Comparison of ENCODE assay signal across 8 mouse cellular contexts in genomic region chr3:87884708-87885251, GRCm38 (mm10). TPM values are rescaled to one million over a fixed set of nuclear protein-coding genes. Genes with fewer than 3 reads are reported as not detected.
DNase-seq lines count a peak whose midpoint lies in the region; ATAC-seq lines count a peak whose summit lies in the region.

No protein-coding gene starts in this region.

- H3K9ac ChIP-seq in forebrain, embryonic 12.5 days: peak overlapping the region; percentile 95
- peak overlapping the region; percentile 90 for H3K9ac ChIP-seq in hindbrain, embryonic 14.5 days
- peak overlapping the region; percentile 97 for H3K9ac ChIP-seq in midbrain, embryonic 12.5 days (replicated peaks)

- peak overlapping the region; percentile 99 for H3K4me3 ChIP-seq in forebrain, embryonic 12.5 days (replicated peaks)
- peak overlapping the region; percentile 85 for H3K4me3 ChIP-seq in hindbrain, embryonic 14.5 days (replicated peaks; ENCODE audit: low read length)
- H3K4me3 ChIP-seq in midbrain, embryonic 12.5 days: peak overlapping the region; percentile 99

- WGBS in forebrain, embryonic 12.5 days: under 1% methylated on average over 25 of the region's 28 CpGs
- 0% methylated on average over 28 of the region's 28 CpGs for WGBS in hindbrain, embryonic 14.5 days
- WGBS in midbrain, embryonic 12.5 days: under 1% methylated on average over 28 of the region's 28 CpGs

- ATAC-seq in forebrain, embryonic 12.5 days (ENCODE audit: low FRiP score): peak; percentile 27
- ATAC-seq in hindbrain, embryonic 14.5 days (ENCODE audit: low FRiP score): no peak
- ATAC-seq in midbrain, embryonic 12.5 days (ENCODE audit: low FRiP score, low read depth): peak; percentile 20

- H3K36me3 ChIP-seq in forebrain, embryonic 12.5 days (replicated peaks): peaks cover 21% of the 10 kb centered on the region
- peaks cover 18% of the 10 kb centered on the region for H3K36me3 ChIP-seq in hindbrain, embryonic 14.5 days (replicated peaks; ENCODE audit: control insufficient read depth, insufficient read depth)
- H3K36me3 ChIP-seq in midbrain, embryonic 12.5 days: peaks cover 14% of the 10 kb centered on the region; the same call in 1 of the 2 replicates

- intact Hi-C loops in left cerebral cortex, postnatal 36 days (cut with DNase I): loop anchor here (1.0 kb wide), 3 partner anchors 22 to 46 kb away; partner anchors contain the start of genes Hdgf, Isg20l2, Mrpl24 and Rrnad1

- H3K4me2 ChIP-seq in forebrain, embryonic 12.5 days: peak overlapping the region; percentile 93
- peak overlapping the region; percentile 67 for H3K4me2 ChIP-seq in hindbrain, embryonic 14.5 days (replicated peaks)
- peak overlapping the region; percentile 94 for H3K4me2 ChIP-seq in midbrain, embryonic 12.5 days (replicated peaks)

- no peaks in the 10 kb centered on the region for H3K9me3 ChIP-seq in forebrain, embryonic 12.5 days
- 0 out of 2 replicates have a peak, but pooled peaks cover 4% of the 10 kb centered on the region for H3K9me3 ChIP-seq in hindbrain, embryonic 14.5 days (ENCODE audit: control insufficient read depth, low read length)
- H3K9me3 ChIP-seq in midbrain, embryonic 12.5 days: no peaks in the 10 kb centered on the region

- H3K4me1 ChIP-seq in forebrain, embryonic 12.5 days: peaks cover 21% of the 10 kb centered on the region
- H3K4me1 ChIP-seq in hindbrain, embryonic 14.5 days (replicated peaks; ENCODE audit: control insufficient read depth, insufficient read depth, low read length): peaks cover 21% of the 10 kb centered on the region
- peaks cover 21% of the 10 kb centered on the region for H3K4me1 ChIP-seq in midbrain, embryonic 12.5 days

- peak overlapping the region; percentile 83 for H3K27ac ChIP-seq in forebrain, embryonic 12.5 days
- H3K27ac ChIP-seq in hindbrain, embryonic 14.5 days: peak overlapping the region; percentile 87
- peak overlapping the region; percentile 83 for H3K27ac ChIP-seq in midbrain, embryonic 12.5 days (replicated peaks)

- no peaks in the 10 kb centered on the region for H3K27me3 ChIP-seq in forebrain, embryonic 12.5 days
- H3K27me3 ChIP-seq in hindbrain, embryonic 14.5 days (ENCODE audit: control insufficient read depth, insufficient read depth, low read length): no peaks in the 10 kb centered on the region
- H3K27me3 ChIP-seq in midbrain, embryonic 12.5 days: no peaks in the 10 kb centered on the region

- DNase-seq in kidney, adult 11 months: peak; percentile 46
- DNase-seq in kidney, postnatal 14 days: no peak
- peak; percentile 66 for DNase-seq in brain, adult 2 months (ENCODE audit: low read depth, low spot score)
- DNase-seq in hindbrain, embryonic 14.5 days (ENCODE audit: low spot score): peak; percentile 26
- peak; percentile 30 to 32 for DNase-seq in left cerebral cortex, postnatal 36 days (ENCODE audit: low spot score in 2 of 2)
- DNase-seq in spleen, postnatal 4 days (ENCODE audit: low spot score in 2 of 2): peak; percentile 51 to 77

RNA-seq across cellular contexts. Expression of gene Prcc, which starts 0.6 kb away (rescaled TPM):
- polyA plus RNA-seq in forebrain, embryonic 12.5 days (2016; fragmentation: Nextera tagmentation; extraction: Ambion mirVana): 15.8 and 15.9 TPM in 2 replicates
- 15.5 and 17.2 TPM in 2 replicates for polyA plus RNA-seq in hindbrain, embryonic 14.5 days (2014; fragmentation: Nextera tagmentation; extraction: Ambion mirVana)
- total RNA-seq in left cerebral cortex, postnatal 36 days (2021): 10 to 100 TPM; 59.8 to 63.6 TPM
- 15.7 and 15.9 TPM in 2 replicates for polyA plus RNA-seq in midbrain, embryonic 12.5 days (2016; fragmentation: Nextera tagmentation; extraction: Ambion mirVana)

RNA-seq across cellular contexts. Expression of gene Hdgf, which starts 21.3 kb away (rescaled TPM):
- 251 and 295 TPM in 2 replicates for polyA plus RNA-seq in forebrain, embryonic 12.5 days (2016; fragmentation: Nextera tagmentation; extraction: Ambion mirVana)
- 163 and 179 TPM in 2 replicates for polyA plus RNA-seq in hindbrain, embryonic 14.5 days (2014; fragmentation: Nextera tagmentation; extraction: Ambion mirVana)
- 100 to 1,000 TPM; 150 to 153 TPM for total RNA-seq in left cerebral cortex, postnatal 36 days (2021)
- 233 and 243 TPM in 2 replicates for polyA plus RNA-seq in midbrain, embryonic 12.5 days (2016; fragmentation: Nextera tagmentation; extraction: Ambion mirVana)

RNA-seq across cellular contexts. Expression of gene Mrpl24, which starts 34.5 kb away (rescaled TPM):
- polyA plus RNA-seq in forebrain, embryonic 12.5 days (2016; fragmentation: Nextera tagmentation; extraction: Ambion mirVana): 75.8 and 86.1 TPM in 2 replicates
- polyA plus RNA-seq in hindbrain, embryonic 14.5 days (2014; fragmentation: Nextera tagmentation; extraction: Ambion mirVana): 50.0 and 53.5 TPM in 2 replicates
- 10 to 100 TPM; 44.6 to 54.9 TPM for total RNA-seq in left cerebral cortex, postnatal 36 days (2021)
- 73.5 and 77.8 TPM in 2 replicates for polyA plus RNA-seq in midbrain, embryonic 12.5 days (2016; fragmentation: Nextera tagmentation; extraction: Ambion mirVana)

RNA-seq across cellular contexts. Expression of gene Sh2d2a, which starts 38.2 kb away (rescaled TPM):
- polyA plus RNA-seq in forebrain, embryonic 12.5 days (2016; fragmentation: Nextera tagmentation; extraction: Ambion mirVana): not detected in 2 replicates
- not detected in 2 replicates for polyA plus RNA-seq in hindbrain, embryonic 14.5 days (2014; fragmentation: Nextera tagmentation; extraction: Ambion mirVana)
- total RNA-seq in left cerebral cortex, postnatal 36 days (2021): not detected
- not detected in 2 replicates for polyA plus RNA-seq in midbrain, embryonic 12.5 days (2016; fragmentation: Nextera tagmentation; extraction: Ambion mirVana)

RNA-seq across cellular contexts. Expression of gene Isg20l2, which starts 45.3 kb away (rescaled TPM):
- 80.5 and 88.2 TPM in 2 replicates for polyA plus RNA-seq in forebrain, embryonic 12.5 days (2016; fragmentation: Nextera tagmentation; extraction: Ambion mirVana)
- polyA plus RNA-seq in hindbrain, embryonic 14.5 days (2014; fragmentation: Nextera tagmentation; extraction: Ambion mirVana): 17.0 and 18.5 TPM in 2 replicates
- total RNA-seq in left cerebral cortex, postnatal 36 days (2021): 10 to 100 TPM; 12.9 to 14.3 TPM
- polyA plus RNA-seq in midbrain, embryonic 12.5 days (2016; fragmentation: Nextera tagmentation; extraction: Ambion mirVana): 78.7 and 79.0 TPM in 2 replicates
